Mouse (Mus musculus): ENCODE measurements around the gene St13. TPM values are rescaled to one million over a fixed set of nuclear protein-coding genes. Genes with fewer than 3 reads are reported as not detected.

St13 gene
- total RNA-seq, 2 experiments from 2014 or later, result 134 to 292 TPM

DNA sequence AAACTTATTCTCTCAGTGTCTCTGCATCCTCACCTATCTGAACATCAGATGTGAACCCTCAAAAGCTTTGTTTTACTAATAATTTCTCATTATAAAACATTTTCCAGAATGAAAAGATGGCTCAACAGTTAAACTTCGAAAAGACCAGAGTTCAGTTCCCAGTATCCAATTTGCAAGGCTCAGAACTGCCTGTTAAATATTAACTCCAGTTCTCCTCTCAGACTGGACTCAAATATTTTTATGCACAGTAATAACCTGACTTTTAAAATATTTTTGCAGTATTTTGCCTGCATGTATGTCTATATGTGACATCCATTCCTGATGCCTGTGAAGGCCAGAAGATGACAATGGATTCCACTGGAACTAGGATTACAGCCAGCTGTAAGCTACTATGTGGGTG, 31.3 kb downstream of the St13 start:
- no peak for ATAC-seq (replicated peaks; ENCODE audit: poor library complexity, severe bottlenecking)

DNA sequence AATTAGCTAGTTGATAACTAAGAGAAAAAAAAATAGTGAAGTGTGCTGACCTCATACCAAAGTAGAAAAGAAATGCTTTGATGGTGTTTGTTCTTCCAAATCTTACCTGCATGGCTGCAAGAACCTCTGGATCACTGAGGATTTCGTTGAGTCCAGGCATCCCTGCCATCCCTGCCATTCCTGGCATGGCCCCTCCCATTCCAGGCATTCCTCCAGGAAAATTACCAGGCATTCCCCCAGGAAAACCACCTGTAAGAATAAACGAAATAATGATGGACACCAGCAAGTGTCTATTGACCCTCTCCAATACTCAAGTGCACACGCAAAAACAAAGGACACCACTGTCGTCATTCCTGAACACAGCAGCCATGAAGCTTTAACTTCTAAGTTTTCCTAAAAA, 33.6 kb downstream of the St13 start:
- no peak for ATAC-seq (replicated peaks; ENCODE audit: poor library complexity, severe bottlenecking)

DNA sequence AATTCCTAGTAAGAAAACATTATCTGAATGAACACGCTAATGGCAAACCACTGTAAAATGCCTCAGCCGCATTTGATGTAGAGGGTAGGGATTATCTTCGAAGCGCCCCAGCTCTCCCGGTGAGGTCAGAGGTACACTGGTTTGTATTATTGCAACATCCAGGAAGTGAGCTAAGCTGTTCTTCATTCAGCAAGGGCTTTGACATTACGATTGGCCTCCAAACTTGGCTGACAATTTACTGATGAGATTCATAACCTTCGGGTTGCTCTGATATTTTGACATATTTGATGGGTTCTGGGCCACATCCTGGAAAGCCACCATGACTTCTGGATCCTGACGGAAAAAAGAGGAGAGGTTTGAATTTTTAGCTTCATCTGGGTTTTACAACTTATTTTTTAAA, 34.6 kb downstream of the St13 start:
- ATAC-seq (replicated peaks; ENCODE audit: poor library complexity, severe bottlenecking), result 0 out of 2 replicates have a peak, but pooled peaks have one; percentile 23

DNA sequence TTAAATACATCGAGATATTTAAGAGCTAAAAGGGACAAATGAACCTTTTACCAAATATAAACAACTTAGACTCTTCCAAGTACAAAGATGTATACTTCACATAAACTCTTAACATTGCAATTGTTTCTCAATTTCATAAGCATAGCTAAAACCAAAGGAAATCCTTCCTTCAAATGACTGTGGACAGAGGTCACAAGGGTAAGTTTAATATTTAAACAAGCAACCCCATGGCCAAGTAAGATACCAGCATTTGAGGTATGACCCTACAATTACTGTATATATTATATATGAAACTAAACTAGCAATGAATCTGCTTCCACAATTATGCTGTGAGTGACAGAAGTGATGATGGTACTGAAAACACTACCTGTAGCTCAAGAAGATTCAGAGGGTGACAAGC, 35.6 kb downstream of the St13 start:
- ATAC-seq (replicated peaks; ENCODE audit: poor library complexity, severe bottlenecking), result no peak

DNA sequence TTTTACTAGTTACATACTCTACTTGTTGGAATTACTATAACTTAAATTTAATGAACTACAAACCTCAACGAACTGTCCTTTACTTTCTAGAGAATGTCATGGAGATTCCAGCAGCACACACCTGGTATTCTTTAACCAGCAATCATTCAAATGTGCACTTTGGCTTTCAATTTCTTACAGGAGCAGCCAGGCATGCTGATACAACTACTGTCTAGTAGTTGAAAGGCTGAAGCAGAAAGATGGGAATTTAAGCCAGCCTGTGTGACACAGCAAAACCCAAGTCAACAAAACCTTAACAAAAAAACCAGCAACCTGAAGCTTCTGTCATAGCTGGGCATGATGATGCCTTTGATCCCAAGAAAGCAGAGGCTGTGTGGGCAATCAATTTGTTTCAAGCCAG, 37.4 kb downstream of the St13 start:
- ATAC-seq (replicated peaks; ENCODE audit: poor library complexity, severe bottlenecking), result no peak

DNA sequence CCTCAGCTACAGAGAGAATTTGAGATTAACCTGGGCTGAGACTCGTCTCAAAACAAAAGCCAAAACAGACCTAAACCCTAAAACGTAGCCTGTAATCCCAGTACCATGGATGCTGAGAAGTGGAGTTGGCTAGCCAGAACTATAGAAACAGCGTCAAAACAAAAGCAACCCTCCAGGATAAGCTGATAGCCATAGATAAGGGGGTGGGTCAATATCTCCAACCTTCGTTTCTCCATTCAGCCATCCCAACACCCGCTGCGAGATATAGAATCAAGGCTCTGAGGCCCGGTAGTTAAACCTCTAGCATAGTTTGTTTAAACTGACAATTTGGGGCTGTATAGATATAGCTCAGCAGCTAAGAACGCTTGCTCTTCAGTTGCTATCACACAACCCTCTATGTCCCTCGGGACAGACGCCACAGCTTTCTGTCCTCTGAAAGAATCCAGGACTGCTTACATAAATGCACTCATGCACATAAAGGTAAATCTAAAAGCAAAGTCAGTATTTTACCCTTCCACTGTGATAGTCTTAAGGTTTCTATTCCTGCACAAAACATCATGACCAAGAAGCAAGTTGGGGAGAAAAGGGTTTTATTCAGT, 38.4 kb downstream of the St13 start:
- no peak for ATAC-seq (replicated peaks; ENCODE audit: poor library complexity, severe bottlenecking)

DNA sequence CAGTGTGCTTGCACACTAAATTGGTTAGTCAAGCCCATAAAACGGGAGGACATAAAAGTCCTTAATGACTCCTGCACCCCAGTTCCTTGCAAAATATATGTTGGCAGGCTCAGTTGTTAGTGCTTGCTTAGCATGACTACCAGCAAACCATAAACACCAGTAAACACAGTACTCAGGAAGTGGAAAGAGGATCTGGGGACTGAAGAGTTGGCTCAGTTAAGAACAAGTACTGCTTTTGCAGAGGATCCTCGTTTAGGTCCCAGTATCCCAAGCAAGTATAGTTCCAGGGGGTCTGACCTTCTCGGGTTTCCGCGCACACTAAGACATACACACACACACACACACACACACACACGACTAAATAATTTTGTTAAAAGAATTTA, 38.9 kb downstream of the St13 start:
- ATAC-seq (replicated peaks; ENCODE audit: poor library complexity, severe bottlenecking), result peak; percentile 77

DNA sequence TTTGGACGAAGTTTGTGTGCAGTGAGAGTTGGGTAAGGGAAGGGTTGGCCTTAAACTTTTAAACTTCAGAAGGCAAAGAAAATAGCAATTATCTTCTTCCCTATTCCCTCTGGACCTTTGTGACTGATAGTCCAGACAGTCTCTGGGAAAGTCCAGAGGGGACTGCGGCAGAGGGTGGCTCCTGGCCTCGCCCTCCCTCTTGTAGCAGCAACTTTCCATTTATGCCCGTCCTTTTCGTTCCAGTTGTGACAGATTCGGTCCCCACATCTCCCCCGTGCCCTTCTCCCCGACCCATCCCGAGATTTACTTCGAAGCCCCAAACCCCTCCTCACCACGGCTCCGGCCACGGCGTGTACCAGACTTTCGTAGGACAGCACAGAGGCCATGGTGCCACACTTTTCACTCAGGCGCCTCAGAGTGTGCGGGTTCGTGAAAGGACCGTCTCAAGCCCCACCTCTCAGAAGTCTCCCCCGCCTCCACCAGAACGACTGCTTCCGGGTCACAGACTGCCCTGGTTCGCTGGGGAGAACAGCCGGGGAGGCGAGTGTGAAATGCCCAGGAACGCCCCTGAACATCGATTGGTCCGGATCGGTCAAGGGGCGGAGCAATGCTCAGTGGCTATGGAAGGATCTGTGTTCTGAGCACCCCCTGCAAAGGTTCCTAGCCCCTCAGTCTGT, 39.4 kb downstream of the St13 start, which contains the start of gene Slc25a17:
Slc25a17 (minus strand) TSS at position 468 of the 677 bp plus-strand sequence.
- ATAC-seq (replicated peaks; ENCODE audit: poor library complexity, severe bottlenecking), result peak; percentile 96

DNA sequence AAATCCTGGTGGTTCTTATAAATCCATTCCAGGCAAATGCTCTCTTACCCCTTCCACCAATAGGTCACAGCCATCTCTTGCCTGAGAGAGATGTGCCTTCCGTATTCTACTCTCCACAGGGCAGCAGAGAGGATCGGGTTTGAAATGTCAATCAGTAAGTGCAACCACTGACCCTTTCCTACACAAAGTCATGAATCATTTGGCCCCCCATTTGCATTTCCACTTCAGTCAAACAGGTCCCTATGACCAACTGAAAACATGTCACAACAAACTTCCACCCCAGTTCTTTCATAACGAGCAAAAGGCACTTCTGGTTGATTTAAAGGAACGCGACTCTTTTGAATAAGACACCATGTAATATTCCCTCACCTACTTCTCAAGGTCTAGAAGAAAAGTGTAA, 40.5 kb downstream of the St13 start:
- ATAC-seq (replicated peaks; ENCODE audit: poor library complexity, severe bottlenecking), result 0 out of 2 replicates have a peak, but pooled peaks have one; percentile 13

DNA sequence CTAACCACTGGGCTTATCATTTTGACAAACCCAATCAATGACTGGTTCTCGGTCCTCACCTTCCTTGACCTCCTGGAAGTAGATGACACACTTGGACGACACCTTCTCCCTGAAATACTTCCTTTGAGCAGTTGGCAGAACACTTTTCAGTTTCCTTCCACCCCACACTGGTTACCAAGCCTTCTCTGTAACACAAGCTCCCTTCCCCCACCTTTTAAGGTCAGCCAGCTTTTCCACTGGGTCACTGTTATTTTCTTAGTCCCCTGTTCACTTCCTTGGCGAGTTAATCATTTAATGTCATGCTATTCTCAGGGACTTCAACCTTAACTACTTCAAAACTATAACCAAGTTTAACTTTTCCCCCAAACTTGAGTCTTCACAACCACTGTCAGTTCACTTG, 40.9 kb downstream of the St13 start:
- no peak for ATAC-seq (replicated peaks; ENCODE audit: poor library complexity, severe bottlenecking)

DNA sequence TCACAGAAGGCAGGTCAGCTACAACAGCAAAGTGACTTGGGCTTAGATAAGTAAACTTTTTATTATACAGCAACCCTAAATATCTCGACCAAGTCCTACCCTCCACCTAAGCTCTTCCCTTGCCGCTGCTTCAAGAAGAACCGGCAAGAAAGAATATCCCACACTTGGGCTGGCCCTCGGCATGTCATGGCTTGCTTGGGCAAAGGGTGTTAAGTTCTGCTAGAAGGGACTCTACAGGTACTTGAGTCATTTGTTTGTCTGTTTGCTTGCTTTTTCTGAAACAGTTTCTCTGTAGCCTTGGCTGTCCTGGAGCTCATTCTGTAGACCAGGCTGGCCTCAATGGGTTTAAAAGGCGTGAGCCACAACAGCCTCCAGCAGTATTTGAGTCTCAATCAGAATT, 42.9 kb downstream of the St13 start:
- ATAC-seq (replicated peaks; ENCODE audit: poor library complexity, severe bottlenecking), result no peak

DNA sequence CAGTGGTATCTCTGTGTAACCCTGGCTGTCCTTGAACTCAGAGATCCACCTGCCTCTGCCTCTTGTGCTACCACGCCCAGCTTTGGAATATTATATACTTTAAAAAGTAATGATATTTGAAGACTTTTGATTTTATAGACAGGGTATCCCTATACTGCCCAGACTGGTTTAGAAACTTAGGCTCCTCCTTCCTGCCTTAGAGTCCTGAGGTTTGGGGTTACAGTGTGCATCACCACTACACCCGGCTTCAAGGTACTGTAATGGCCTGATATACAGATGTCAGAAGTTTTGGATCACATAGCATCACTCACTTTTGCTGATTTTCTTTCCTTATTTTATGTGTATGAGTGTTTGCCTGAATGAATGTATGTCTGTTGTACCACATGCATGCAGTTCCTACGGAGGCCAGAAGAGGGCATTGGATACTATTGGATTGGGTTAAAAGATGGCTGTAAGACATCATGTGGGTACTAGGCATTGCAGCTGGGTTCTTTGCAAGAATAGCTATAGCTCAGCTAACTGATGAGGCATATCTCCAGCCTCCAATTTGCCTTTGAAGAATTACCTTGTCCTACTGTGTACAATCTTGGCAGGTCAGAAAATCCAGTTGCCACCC, 44.6 kb downstream of the St13 start:
- peak; percentile 74 for ATAC-seq (replicated peaks; ENCODE audit: poor library complexity, severe bottlenecking)

DNA sequence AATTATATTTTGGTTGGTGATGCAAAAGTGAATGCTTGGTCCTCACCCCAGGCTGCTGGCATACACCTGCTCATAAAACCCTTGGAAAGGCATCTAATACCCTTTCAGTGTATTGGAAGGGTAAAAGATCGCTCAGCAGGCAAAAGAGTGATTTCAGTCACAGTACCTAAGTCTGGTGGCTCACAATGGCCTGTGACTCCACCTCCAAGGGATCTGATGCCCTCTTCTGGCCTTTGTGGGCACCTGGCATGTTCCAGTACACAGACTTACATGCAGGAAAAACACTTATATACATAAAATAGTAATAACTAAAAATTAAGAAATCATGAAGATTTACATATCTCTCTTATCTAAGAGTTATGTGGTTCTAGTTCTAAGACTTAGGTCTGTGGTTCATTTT, 47.2 kb downstream of the St13 start:
- ATAC-seq (replicated peaks; ENCODE audit: poor library complexity, severe bottlenecking), result no peak

DNA sequence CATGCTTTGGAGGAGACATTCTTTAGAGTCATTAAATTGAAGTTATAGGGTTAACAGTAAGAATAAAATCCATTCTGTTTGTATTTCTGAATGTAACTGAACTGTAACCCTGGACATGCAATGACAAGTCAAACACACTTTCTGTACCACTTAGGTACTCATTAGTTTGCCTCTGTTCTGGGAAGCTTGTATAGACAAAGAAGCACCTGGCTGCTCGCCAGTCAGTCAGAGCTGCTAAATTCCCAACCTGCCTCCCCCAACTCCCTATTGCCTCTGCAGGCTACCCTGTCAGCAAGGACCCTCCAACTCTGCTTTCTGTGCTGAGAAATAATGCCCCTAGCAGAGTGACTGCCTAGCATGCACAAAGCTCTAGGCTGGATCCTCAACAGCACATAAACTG, 49.5 kb downstream of the St13 start:
- ATAC-seq (replicated peaks; ENCODE audit: poor library complexity, severe bottlenecking), result no peak

DNA sequence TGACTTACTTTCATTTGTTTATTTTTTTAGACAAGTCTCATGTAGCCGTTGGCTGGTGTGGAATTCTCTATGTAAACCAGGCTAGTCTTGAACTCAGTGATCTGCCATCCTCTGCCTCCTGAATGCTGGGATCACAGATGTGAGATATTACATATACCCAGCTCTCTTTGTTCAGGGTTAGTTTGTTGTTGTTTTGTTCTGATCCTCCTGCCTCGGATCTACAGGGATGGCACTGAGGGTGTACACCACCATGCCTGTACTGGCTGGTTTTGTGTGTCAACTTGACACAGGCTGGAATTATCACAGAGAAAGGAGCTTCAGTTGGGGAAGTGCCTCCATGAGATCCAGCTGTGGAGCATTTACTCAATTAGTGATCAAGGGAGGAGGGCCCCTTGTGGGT, 51.5 kb downstream of the St13 start:
- no peak for ATAC-seq (replicated peaks; ENCODE audit: poor library complexity, severe bottlenecking)

DNA sequence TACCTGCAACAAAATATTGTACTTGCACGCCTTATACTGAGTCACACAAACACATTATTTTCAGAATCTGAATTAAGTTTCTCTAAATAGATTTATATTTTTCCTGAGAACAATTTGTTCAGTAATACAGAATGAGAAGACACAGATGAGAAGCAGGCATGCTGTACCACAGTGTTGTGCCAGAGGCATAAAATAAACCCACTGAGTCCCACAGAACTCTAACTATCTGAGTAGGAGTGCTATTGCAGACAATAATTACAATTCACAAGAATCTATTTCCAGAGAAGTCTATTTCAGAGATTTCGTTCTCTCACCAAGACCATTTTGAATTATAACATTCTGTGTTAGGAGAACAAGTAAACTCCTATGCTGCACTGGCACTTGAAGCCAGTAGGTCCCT, 52.4 kb downstream of the St13 start:
- ATAC-seq (replicated peaks; ENCODE audit: poor library complexity, severe bottlenecking), result no peak

DNA sequence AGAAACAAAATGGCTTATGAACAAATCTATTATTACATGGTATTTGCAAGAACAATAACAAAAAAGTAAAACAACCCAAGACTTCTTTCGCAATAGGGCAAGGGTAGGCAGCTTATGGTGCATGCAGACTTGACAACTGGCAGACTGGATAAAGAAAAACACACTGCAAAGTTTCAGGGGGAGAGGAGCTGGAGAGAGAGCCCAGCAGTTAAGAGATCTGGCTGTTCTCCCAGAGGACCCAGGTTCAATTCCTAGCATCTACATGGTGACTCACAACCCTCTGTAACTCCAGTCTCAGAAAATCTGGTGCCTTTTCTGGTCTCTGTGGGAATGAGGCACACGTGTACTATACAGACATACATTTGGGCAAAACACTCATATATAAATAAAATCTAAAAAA, 58.5 kb downstream of the St13 start:
- no peak for ATAC-seq (replicated peaks; ENCODE audit: poor library complexity, severe bottlenecking)

DNA sequence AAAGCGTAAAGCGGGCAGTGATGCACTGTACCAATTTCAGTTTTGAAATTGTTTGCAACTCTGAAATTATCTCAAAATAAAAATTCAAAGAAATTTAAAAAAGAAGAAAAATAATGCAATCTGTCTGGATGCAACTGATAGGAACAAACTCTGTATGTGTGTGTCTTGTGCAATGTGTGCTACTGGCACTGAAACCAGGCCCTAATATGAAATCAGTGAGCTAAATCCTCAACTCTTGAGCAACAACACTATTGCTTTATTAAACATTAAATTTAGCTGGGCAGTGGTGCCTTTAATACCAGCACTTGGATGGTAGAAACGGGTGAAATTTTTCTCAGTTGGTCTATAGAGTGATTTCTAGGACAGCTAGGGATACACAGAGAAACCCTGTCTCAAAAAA, 60.7 kb downstream of the St13 start:
- no peak for ATAC-seq (replicated peaks; ENCODE audit: poor library complexity, severe bottlenecking)

DNA sequence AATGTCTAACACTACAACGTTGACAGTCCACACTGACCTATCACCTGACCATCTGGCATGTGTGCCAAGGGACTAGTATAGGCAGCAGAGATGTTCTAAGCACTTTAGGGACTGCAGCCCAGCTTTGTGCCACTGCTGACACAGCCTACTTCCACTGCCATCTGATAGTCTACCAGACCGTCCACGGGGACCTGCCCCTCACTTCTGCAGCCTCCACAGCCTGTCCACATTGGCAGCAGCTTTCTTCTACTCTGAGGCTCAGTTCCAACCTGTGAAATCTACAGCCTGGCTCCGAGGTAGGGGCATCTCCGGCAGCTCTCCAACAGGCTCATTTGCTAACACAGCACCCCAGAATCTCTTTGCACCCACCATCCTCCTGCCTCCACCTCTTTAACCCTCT, 63.4 kb downstream of the St13 start:
- ATAC-seq (replicated peaks; ENCODE audit: poor library complexity, severe bottlenecking), result no peak

DNA sequence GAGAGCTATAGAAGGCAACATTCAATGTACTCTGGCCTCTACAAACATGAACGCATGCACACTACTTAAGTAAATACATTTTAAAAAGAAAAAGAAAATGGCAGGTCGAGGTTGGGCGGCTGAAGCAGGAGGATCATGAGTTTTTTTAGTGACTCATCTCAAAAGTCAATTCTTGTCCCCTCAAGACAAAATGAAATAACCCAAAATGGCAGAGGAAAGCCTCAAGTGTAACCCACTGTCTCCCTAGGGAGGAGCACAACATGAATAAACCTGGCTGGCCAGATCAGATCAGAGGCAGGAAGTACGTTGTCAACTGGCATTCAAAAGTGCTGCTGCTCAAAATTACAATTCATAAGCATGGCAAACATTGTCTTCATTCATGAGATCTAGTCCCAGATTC, 67.4 kb downstream of the St13 start:
- ATAC-seq (replicated peaks; ENCODE audit: poor library complexity, severe bottlenecking), result no peak

DNA sequence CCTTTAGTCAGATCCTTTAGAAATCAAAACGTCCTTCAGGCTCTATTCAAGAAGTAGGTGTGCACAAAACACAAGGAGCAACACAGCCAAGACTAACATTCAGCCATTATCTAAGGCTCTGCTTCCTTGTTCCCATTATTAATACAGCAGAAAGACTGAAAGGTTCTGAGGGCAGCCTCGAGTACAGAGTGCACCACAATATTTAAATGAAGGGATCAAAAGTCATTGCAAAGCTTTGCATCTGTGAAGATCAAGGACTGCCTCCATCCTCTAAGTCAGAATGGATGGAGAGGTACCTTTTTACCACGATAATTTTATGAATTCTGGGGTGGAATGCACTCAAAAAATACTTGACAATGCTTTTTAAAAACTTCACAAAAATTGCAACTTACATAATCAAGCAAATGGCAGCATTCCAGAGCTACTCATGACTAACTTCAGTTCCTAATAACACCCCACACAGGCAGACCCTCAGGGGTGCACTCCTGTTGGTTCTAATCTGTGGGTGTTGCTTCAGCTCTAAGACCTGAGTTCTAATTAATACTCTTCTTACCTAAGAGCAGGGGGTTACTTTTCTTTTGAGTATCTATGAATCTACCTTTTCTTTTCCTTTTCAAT, 69.0 kb downstream of the St13 start:
- no peak for ATAC-seq (replicated peaks; ENCODE audit: poor library complexity, severe bottlenecking)

All from granulocyte monocyte progenitor cell, adult 5-6 weeks (primary cell).